Mouse (Mus musculus): Measurements from ENCODE around the gene Tmco5. TPM values are rescaled to one million over a fixed set of nuclear protein-coding genes. Genes with fewer than 3 reads are reported as not detected.

Tmco5 gene
- polyA plus RNA-seq (2012; rRNA removed) = not detected in 2 replicates

GRCm38 (mm10) chr2:116878391-116878790 is at the start of gene Tmco5:
TSS of gene Tmco5 (plus strand) at chr2:116878691.
- TF ChIP-seq POLR2A (IDR thresholded peaks at IDR 0.05; ENCODE audit: low read depth, low read length) (no peak), CTCF (IDR thresholded peaks at IDR 0.05; ENCODE audit: extremely low read depth, insufficient read length, insufficient replicate concordance, low read depth, low read length) (no peak)
- H3K27me3 ChIP-seq (ENCODE audit: control insufficient read depth, insufficient read depth, low read length) = no peaks in the 10 kb centered on the region
- no peaks in the 10 kb centered on the region for H3K4me1 ChIP-seq (ENCODE audit: control insufficient read depth, insufficient read depth, insufficient read length, low read length)
- H3K27ac ChIP-seq (ENCODE audit: insufficient read depth, low read depth, low read length) = no peak within 1 kb of the TSS
- WGBS = 89% methylated on average over 3 of the region's 3 CpGs
- H3K36me3 ChIP-seq (ENCODE audit: control insufficient read depth, insufficient read depth, low read length) = no peaks in the 10 kb centered on the region
- no peak within 1 kb of the TSS for H3K4me3 ChIP-seq (ENCODE audit: low read depth, low read length)

- Histone ChIP-seq H3K4me1 (ENCODE audit: control insufficient read depth, insufficient read depth, insufficient read length, low read length) (no peaks in the 10 kb centered on the region), H3K4me3 (ENCODE audit: low read depth, low read length) (no peak overlapping the region)
- 69% methylated on average over 11 of the region's 11 CpGs for WGBS
These were observed 46.6 kb upstream of the Tmco5 start for GRCm38 (mm10) chr2:116831863-116832262.

GRCm38 (mm10) chr2:116837829-116838228 is 40.7 kb upstream of the Tmco5 start:
- no peak overlapping the region for H3K4me3 ChIP-seq (ENCODE audit: low read depth, low read length)
- TF ChIP-seq POLR2A (IDR thresholded peaks at IDR 0.05; ENCODE audit: low read depth, low read length) (no peak), CTCF (IDR thresholded peaks at IDR 0.05; ENCODE audit: extremely low read depth, insufficient read length, insufficient replicate concordance, low read depth, low read length) (no peak)
- no peaks in the 10 kb centered on the region for H3K4me1 ChIP-seq (ENCODE audit: control insufficient read depth, insufficient read depth, insufficient read length, low read length)
- WGBS = 60% methylated on average over 3 of the region's 3 CpGs
- no peak overlapping the region for H3K27ac ChIP-seq (ENCODE audit: insufficient read depth, low read depth, low read length)
- no peaks in the 10 kb centered on the region for H3K36me3 ChIP-seq (ENCODE audit: control insufficient read depth, insufficient read depth, low read length)
- no peaks in the 10 kb centered on the region for H3K27me3 ChIP-seq (ENCODE audit: control insufficient read depth, insufficient read depth, low read length)

More at GRCm38 (mm10) chr2:116831863-116832262, 46.6 kb upstream of the Tmco5 start:
- Histone ChIP-seq H3K27ac (ENCODE audit: insufficient read depth, low read depth, low read length) (no peak overlapping the region), H3K36me3 (ENCODE audit: control insufficient read depth, insufficient read depth, low read length) (no peaks in the 10 kb centered on the region), H3K27me3 (ENCODE audit: control insufficient read depth, insufficient read depth, low read length) (no peaks in the 10 kb centered on the region)
- TF ChIP-seq CTCF (IDR thresholded peaks at IDR 0.05; ENCODE audit: extremely low read depth, insufficient read length, insufficient replicate concordance, low read depth, low read length) (no peak), POLR2A (IDR thresholded peaks at IDR 0.05; ENCODE audit: low read depth, low read length) (no peak)

GRCm38 (mm10) chr2:116838538-116839197 is 39.8 kb upstream of the Tmco5 start:
- Histone ChIP-seq H3K4me3 (ENCODE audit: low read depth, low read length) (no peak overlapping the region), H3K36me3 (ENCODE audit: control insufficient read depth, insufficient read depth, low read length) (no peaks in the 10 kb centered on the region), H3K4me1 (ENCODE audit: control insufficient read depth, insufficient read depth, insufficient read length, low read length) (no peaks in the 10 kb centered on the region), H3K27ac (ENCODE audit: insufficient read depth, low read depth, low read length) (no peak overlapping the region), H3K27me3 (ENCODE audit: control insufficient read depth, insufficient read depth, low read length) (no peaks in the 10 kb centered on the region)
- no peak for TF ChIP-seq CTCF (IDR thresholded peaks at IDR 0.05; ENCODE audit: extremely low read depth, insufficient read length, insufficient replicate concordance, low read depth, low read length)
- no peak for TF ChIP-seq POLR2A (IDR thresholded peaks at IDR 0.05; ENCODE audit: low read depth, low read length)
- WGBS = 43% methylated on average over 8 of the region's 8 CpGs

GRCm38 (mm10) chr2:116849980-116850636 is 28.4 kb upstream of the Tmco5 start:
- Histone ChIP-seq H3K27me3 (ENCODE audit: control insufficient read depth, insufficient read depth, low read length) (no peaks in the 10 kb centered on the region), H3K36me3 (ENCODE audit: control insufficient read depth, insufficient read depth, low read length) (no peaks in the 10 kb centered on the region), H3K27ac (ENCODE audit: insufficient read depth, low read depth, low read length) (no peak overlapping the region), H3K4me3 (ENCODE audit: low read depth, low read length) (no peak overlapping the region), H3K4me1 (ENCODE audit: control insufficient read depth, insufficient read depth, insufficient read length, low read length) (no peaks in the 10 kb centered on the region)
- TF ChIP-seq CTCF (IDR thresholded peaks at IDR 0.05; ENCODE audit: extremely low read depth, insufficient read length, insufficient replicate concordance, low read depth, low read length) (no peak), POLR2A (IDR thresholded peaks at IDR 0.05; ENCODE audit: low read depth, low read length) (no peak)
- WGBS = 80% methylated on average over 20 of the region's 20 CpGs

GRCm38 (mm10) chr2:116851356-116851755 is 27.1 kb upstream of the Tmco5 start:
- TF ChIP-seq POLR2A (IDR thresholded peaks at IDR 0.05; ENCODE audit: low read depth, low read length) = no peak
- TF ChIP-seq CTCF (IDR thresholded peaks at IDR 0.05; ENCODE audit: extremely low read depth, insufficient read length, insufficient replicate concordance, low read depth, low read length) = no peak
- no peak overlapping the region for H3K4me3 ChIP-seq (ENCODE audit: low read depth, low read length)
- no peak overlapping the region for H3K27ac ChIP-seq (ENCODE audit: insufficient read depth, low read depth, low read length)
- H3K4me1 ChIP-seq (ENCODE audit: control insufficient read depth, insufficient read depth, insufficient read length, low read length) = no peaks in the 10 kb centered on the region
- no peaks in the 10 kb centered on the region for H3K36me3 ChIP-seq (ENCODE audit: control insufficient read depth, insufficient read depth, low read length)
- no peaks in the 10 kb centered on the region for H3K27me3 ChIP-seq (ENCODE audit: control insufficient read depth, insufficient read depth, low read length)
- 57% methylated on average over 4 of the region's 4 CpGs for WGBS

- no peaks in the 10 kb centered on the region for H3K36me3 ChIP-seq (ENCODE audit: control insufficient read depth, insufficient read depth, low read length)
- WGBS = 52% methylated on average over 5 of the region's 5 CpGs
- H3K4me1 ChIP-seq (ENCODE audit: control insufficient read depth, insufficient read depth, insufficient read length, low read length) = no peaks in the 10 kb centered on the region
- TF ChIP-seq CTCF (IDR thresholded peaks at IDR 0.05; ENCODE audit: extremely low read depth, insufficient read length, insufficient replicate concordance, low read depth, low read length) (no peak), POLR2A (IDR thresholded peaks at IDR 0.05; ENCODE audit: low read depth, low read length) (no peak)
- H3K27ac ChIP-seq (ENCODE audit: insufficient read depth, low read depth, low read length) = no peak overlapping the region
- H3K4me3 ChIP-seq (ENCODE audit: low read depth, low read length) = no peak overlapping the region
- H3K27me3 ChIP-seq (ENCODE audit: control insufficient read depth, insufficient read depth, low read length) = no peaks in the 10 kb centered on the region
These were observed 26.2 kb upstream of the Tmco5 start for GRCm38 (mm10) chr2:116852249-116852648.

All from small intestine, adult 2 months (tissue).